Comparison of ENCODE assay signal across 29 mouse cellular contexts in genomic region chr1:61016578-61017118, GRCm38 (mm10). TPM values are rescaled to one million over a fixed set of nuclear protein-coding genes. Genes with fewer than 3 reads are reported as not detected.
A peak's percentile ranks its signal among the peaks of the same experiment; 100 is the strongest.
DNase-seq lines count a peak whose midpoint lies in the region; ATAC-seq lines count a peak whose summit lies in the region.
"Had no signal": no experiment of that assay in that cellular context is flagged by ENCODE, and none has a peak within 500 bp of the region (broad histone marks: within the 10 kb centered on the region; RNA-seq: fewer than 3 reads in every experiment).

No protein-coding gene starts in this region.

- whole genome bisulfite sequencing in forebrain, embryonic 15.5 days = 84% methylated on average over 1 of the region's 1 CpGs

- ATAC-seq in forebrain, embryonic 15.5 days (replicated peaks) = no peak
- ATAC-seq in erythroblast, adult 5-6 weeks (replicated peaks; ENCODE audit: low FRiP score, poor library complexity, severe bottlenecking) = no peak
- ATAC-seq: forebrain, embryonic 16.5 days; liver, embryonic 12.5 days; liver, postnatal 0 days had no signal

- no peaks in the 10 kb centered on the region for H3K9me3 ChIP-seq in forebrain, embryonic 15.5 days
- H3K9me3 ChIP-seq: embryonic facial prominence, embryonic 12.5 days; forebrain, embryonic 10.5 days; G1E; heart, embryonic 10.5 days; hindbrain, embryonic 13.5 days; liver, embryonic 12.5 days; megakaryocyte, embryonic 14.5 days; midbrain, embryonic 12.5 days; neural tube, embryonic 13.5 days had no signal

- peak; percentile 35 for DNase-seq in CD4-positive, CD25-positive, alpha-beta regulatory T cell, adult 2 months (ENCODE audit: low read depth, low spot score)
- peak; percentile 25 for DNase-seq in T-cell, adult 2 months (ENCODE audit: low spot score)
- peak; percentile 69 for DNase-seq in induced T-regulatory cell, adult 2 months (ENCODE audit: low read depth)
- DNase-seq in thymus, postnatal 14 days = peak; percentile 36
- DNase-seq in right cerebral cortex, postnatal 4 days = no peak
- DNase-seq: cerebellum, adult 2 months; cerebellum, postnatal 14 days; heart, postnatal 36 days; kidney, adult 2 months; kidney, postnatal 36 days; liver, postnatal 0 days; lung, postnatal 36 days had no signal

- H3K36me3 ChIP-seq in forebrain, embryonic 15.5 days = no peaks in the 10 kb centered on the region
- H3K36me3 ChIP-seq: embryonic facial prominence, embryonic 12.5 days; forebrain, embryonic 10.5 days; G1E; heart, embryonic 10.5 days; hindbrain, embryonic 13.5 days; liver, embryonic 12.5 days; midbrain, embryonic 12.5 days; neural tube, embryonic 13.5 days had no signal

- H3K4me3 ChIP-seq in forebrain, embryonic 15.5 days = no peak overlapping the region
- H3K4me3 ChIP-seq: embryonic facial prominence, embryonic 12.5 days; forebrain, embryonic 10.5 days; heart, embryonic 10.5 days; hindbrain, embryonic 13.5 days; layer of hippocampus, adult 2 months; left cerebral cortex, adult 2 months; liver, embryonic 12.5 days; megakaryocyte, embryonic 14.5 days; midbrain, embryonic 12.5 days; myocyte; neural tube, embryonic 13.5 days had no signal

- H3K27me3 ChIP-seq in forebrain, embryonic 15.5 days = no peaks in the 10 kb centered on the region
- H3K27me3 ChIP-seq: embryonic facial prominence, embryonic 12.5 days; hindbrain, embryonic 13.5 days; liver, embryonic 12.5 days; megakaryocyte, embryonic 14.5 days; midbrain, embryonic 12.5 days; neural tube, embryonic 13.5 days had no signal

- H3K9ac ChIP-seq in forebrain, embryonic 15.5 days (replicated peaks) = no peak overlapping the region
- H3K9ac ChIP-seq: embryonic facial prominence, embryonic 12.5 days; hindbrain, embryonic 13.5 days; liver, embryonic 12.5 days; liver, postnatal 0 days; midbrain, embryonic 12.5 days; neural tube, embryonic 13.5 days had no signal

- H3K4me2 ChIP-seq in forebrain, embryonic 15.5 days (replicated peaks) = no peak overlapping the region
- H3K4me2 ChIP-seq: embryonic facial prominence, embryonic 12.5 days; hindbrain, embryonic 13.5 days; liver, embryonic 12.5 days; midbrain, embryonic 12.5 days; neural tube, embryonic 13.5 days had no signal

- no peaks in the 10 kb centered on the region for H3K4me1 ChIP-seq in forebrain, embryonic 15.5 days
- H3K4me1 ChIP-seq: embryonic facial prominence, embryonic 12.5 days; forebrain, embryonic 10.5 days; heart, embryonic 10.5 days; hindbrain, embryonic 13.5 days; liver, embryonic 12.5 days; megakaryocyte, embryonic 14.5 days; midbrain, embryonic 12.5 days; neural tube, embryonic 13.5 days had no signal

- H3K27ac ChIP-seq in forebrain, embryonic 15.5 days (replicated peaks) = no peak overlapping the region
- H3K27ac ChIP-seq: embryonic facial prominence, embryonic 12.5 days; forebrain, embryonic 10.5 days; heart, embryonic 10.5 days; hindbrain, embryonic 13.5 days; layer of hippocampus, adult 2 months; left cerebral cortex, adult 2 months; liver, embryonic 12.5 days; midbrain, embryonic 12.5 days; neural tube, embryonic 13.5 days had no signal

RNA-seq across cellular contexts. Expression of gene Icos, which starts 38.9 kb away (rescaled TPM):
- 0.05 and 0.15 TPM in 2 replicates for polyA plus RNA-seq in forebrain, embryonic 15.5 days (2015; fragmentation: Nextera tagmentation; extraction: Ambion mirVana)
- not detected in 2 replicates for total RNA-seq in erythroblast, adult 5-6 weeks (2015; ENCODE audit: low replicate concordance)
- 0.43 TPM in 1 of 2 replicates, not detected in the other for total RNA-seq in erythroblast, adult 5-6 weeks (2017; ENCODE audit: low replicate concordance)
- total RNA-seq: gastrocnemius, adult 8-10 months; layer of hippocampus, adult 2 months; midbrain, postnatal 0 days had no signal
- polyA plus RNA-seq: cerebellum, adult 2 months; G1E; myocyte; neural tube, embryonic 13.5 days had no signal
